Mouse (Mus musculus) G1E (cell line): ENCODE measurements around the gene Rnf126.

Source experiments
- CTCF ChIP-seq: IDR thresholded peaks from 2 replicates; pipeline ENCODE4 v1.5.1; 2012; ENCODE audit warnings: low read depth, low read length, inconsistent platforms, mixed read lengths
- GATA1 ChIP-seq: IDR thresholded peaks from 2 replicates; pipeline ENCODE4 v1.6.1; 2012; ENCODE audit warnings: borderline replicate concordance, low read length, inconsistent platforms, mixed read lengths
- TAL1 ChIP-seq: conservative IDR thresholded peaks from 2 replicates; pipeline ENCODE4 v1.6.1; 2012; ENCODE audit warnings: low read depth, low read length, inconsistent platforms, mixed read lengths

DNA sequence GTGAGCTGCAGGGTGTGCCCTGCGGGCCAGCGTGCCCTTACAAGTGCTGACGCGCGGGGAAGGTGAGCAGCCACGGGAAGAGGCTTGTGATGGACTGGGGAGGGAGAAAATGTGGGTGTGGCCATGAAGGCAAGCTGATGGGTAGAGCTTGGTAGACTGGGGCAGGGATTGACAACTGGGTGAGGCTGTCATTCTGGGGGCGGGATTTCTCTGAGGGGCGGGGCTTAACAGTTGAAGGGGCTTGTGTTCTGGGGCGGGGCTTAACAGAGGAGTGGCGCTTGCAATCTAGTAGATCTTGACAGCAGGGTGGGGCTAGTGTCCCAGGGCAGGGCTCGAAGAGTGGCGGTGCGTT, 13.9 kb upstream of the Rnf126 start:
- TF ChIP-seq CTCF (no peak), TAL1 (no peak), GATA1 (no peak)
